Mouse (Mus musculus) liver, postnatal 0 days (tissue): ENCODE measurements around the gene Map7d2.

Source experiments
- CTCF ChIP-seq: sonication (generic); IDR thresholded peaks from 2 replicates; pipeline ENCODE4 v1.5.1; 2016; ENCODE audit warnings: antibody characterized with exemption, low read depth
- EP300 ChIP-seq: IDR thresholded peaks from 2 replicates; pipeline ENCODE4 v1.6.1; 2016; ENCODE audit warnings: antibody characterized with exemption, low read depth, mild to moderate bottlenecking

- TF ChIP-seq EP300 (no peak), CTCF (no peak)
These were observed 679 bp downstream of the Map7d2 start for GRCm38 (mm10) chrX:159414829-159415673.
